Mouse (Mus musculus) embryo, embryonic 9.5 days (tissue): ENCODE results near the gene B3gntl1.
"Not testable (repeated sequence)": the region's sequence is repeated elsewhere in the genome, so short reads cannot be mapped to it uniquely, and the experiment has no call there.

Source experiments
- DNase-seq: peaks from one replicate; pipeline ENCODE4 v3.0.0-alpha.2; 2017; ENCODE audit errors: extremely low spot score

The B3gntl1 gene

GRCm38 (mm10) chr11:121685491-121686001 is 12.6 kb upstream of the B3gntl1 start:
- no peak for DNase-seq

- no peak for DNase-seq
Measured at GRCm38 (mm10) chr11:121683243-121683642, 10.3 kb upstream of the B3gntl1 start.

DNA sequence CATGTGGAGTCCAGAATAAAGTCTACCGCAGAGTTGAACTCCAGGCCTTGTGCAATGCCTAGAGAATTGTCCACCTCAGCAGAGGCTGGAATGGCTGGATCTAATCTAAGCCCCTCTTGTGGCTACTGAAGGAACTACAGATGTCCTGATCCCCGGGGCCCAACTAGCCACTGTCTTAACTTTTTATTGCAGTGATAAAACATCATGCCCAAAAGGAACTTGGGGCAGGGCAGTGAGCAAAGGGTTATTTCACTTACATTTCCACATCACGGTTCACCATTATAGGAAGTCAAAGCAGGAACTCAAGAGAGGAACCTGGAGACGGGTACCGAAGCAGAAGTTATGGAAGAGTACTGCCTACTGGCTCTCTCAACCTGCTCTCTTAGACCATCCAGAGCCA is 7.8 kb upstream of the B3gntl1 start:
- DNase-seq: no peak

- no peak for DNase-seq
Measured at GRCm38 (mm10) chr11:121679581-121679980, 6.6 kb upstream of the B3gntl1 start.

GRCm38 (mm10) chr11:121676836-121677235 is 3.9 kb upstream of the B3gntl1 start:
- no peak for DNase-seq

DNA sequence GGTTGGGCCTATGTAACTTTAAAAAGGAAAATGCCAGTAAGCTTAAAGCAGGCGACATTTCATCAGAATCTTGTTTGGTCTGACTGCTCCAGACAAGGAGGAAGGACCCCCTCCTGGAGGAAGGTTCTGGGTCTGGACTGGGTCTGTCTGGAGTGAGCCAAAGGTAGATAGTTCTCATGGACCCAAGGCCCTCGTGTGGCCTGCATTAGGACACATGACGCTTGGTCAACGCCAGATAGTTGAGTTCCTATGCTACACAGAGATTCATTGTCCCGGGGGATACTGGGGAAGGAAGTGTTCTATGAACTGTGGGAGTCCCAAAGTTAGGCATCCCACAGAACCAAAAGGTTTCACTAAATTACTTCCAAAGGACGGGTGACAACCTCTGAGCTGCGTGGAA is 676 bp upstream of the B3gntl1 start:
- DNase-seq: no peak

- no peak for DNase-seq
Measured at GRCm38 (mm10) chr11:121672312-121672989, 502 bp downstream of the B3gntl1 start.

- no peak for DNase-seq
Measured at GRCm38 (mm10) chr11:121670926-121671325, 2.0 kb downstream of the B3gntl1 start.

GRCm38 (mm10) chr11:121668776-121669175 is 4.2 kb downstream of the B3gntl1 start:
- no peak for DNase-seq

DNA sequence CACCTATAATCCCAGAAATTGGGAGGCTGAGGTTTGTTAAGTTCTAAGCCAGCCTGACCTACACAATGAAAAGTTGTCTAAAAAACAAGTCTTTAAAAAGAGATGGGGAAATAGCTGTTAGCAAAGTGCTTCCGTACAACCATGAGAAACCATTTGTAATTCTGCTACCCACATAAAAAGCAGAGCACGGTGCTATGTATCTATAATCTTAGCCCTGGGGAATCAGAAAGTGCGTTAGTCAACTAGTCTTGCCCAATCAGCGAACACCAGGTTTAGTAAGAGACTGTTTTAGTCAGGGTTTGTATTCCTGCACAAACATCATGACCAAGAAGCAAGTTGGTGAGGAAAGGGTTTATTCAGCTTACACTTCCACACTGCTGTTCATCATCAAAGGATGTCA is 5.4 kb downstream of the B3gntl1 start:
- DNase-seq: no peak

GRCm38 (mm10) chr11:121661116-121661515 is 11.8 kb downstream of the B3gntl1 start:
- no peak for DNase-seq

DNA sequence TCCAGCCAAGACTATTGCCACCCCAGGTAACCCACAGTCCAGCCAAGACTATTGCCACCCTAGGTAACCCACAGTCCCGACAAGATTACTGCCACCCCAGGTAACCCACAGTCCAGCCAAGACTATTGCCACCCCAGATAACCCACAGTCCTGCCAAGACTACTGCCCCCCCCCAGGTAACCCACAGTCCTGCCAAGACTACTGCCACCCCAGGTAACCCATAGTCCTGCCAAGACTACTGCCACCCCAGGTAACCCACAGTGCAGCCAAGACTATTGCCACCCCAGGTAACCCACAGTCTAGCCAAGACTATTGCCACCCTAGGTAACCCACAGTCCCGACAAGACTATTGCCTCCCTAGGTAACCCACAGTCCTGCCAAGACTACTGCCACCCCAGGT is 12.3 kb downstream of the B3gntl1 start:
- not testable (repeated sequence) for DNase-seq

DNA sequence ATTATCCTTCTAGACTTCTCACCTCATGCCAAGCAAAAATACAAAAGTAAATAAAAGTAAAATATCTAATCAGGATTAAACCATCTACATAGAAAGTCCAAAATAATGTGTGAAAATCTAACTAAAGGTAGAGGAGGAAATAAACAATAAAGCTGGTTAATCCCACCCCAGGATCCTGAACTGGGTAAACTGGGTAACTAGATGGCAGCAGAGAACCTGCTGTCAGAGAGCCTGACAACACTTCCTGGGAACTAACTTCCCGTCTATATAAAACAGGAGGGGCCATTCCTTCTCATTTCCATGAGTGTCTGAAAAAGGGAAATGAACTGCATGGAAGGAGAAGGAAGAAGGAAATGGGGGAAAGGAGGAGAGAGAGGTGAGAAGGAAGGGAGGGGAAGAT is 14.8 kb downstream of the B3gntl1 start:
- DNase-seq: no peak

GRCm38 (mm10) chr11:121655807-121656511 is 17.0 kb downstream of the B3gntl1 start:
- no peak for DNase-seq

GRCm38 (mm10) chr11:121655166-121655806 is 17.7 kb downstream of the B3gntl1 start:
- DNase-seq: no peak

DNA sequence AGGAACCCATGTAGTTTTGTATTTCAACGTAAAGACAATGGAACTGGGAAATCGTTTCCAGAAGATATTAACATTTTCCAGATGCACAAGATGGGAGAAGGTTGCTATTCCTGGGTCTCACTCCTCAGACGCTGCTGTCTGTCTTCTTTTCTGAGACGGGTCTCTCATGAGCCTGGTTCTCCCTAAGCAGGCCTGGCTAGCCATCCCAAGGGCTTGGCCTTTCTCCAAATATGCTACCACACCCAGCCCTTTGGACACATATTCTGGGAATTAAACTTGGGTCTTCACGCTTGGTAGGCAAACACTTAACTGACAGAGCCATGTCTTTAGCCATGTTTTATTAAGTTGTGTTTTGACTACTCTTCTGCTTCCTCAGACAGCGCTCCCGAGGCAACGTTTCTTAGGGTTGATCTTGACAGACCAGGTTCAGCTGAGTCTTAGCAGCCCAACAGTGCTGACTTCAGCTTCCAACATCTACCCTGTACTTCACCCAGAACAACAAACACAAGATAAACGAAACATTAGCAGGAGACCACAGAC is 18.5 kb downstream of the B3gntl1 start:
- no peak for DNase-seq

- DNase-seq: no peak
Measured at GRCm38 (mm10) chr11:121653631-121654030, 19.3 kb downstream of the B3gntl1 start.

GRCm38 (mm10) chr11:121652547-121653305 is 20.2 kb downstream of the B3gntl1 start:
- DNase-seq: peak; percentile 41

GRCm38 (mm10) chr11:121651983-121652382 is 21.0 kb downstream of the B3gntl1 start:
- no peak for DNase-seq

DNA sequence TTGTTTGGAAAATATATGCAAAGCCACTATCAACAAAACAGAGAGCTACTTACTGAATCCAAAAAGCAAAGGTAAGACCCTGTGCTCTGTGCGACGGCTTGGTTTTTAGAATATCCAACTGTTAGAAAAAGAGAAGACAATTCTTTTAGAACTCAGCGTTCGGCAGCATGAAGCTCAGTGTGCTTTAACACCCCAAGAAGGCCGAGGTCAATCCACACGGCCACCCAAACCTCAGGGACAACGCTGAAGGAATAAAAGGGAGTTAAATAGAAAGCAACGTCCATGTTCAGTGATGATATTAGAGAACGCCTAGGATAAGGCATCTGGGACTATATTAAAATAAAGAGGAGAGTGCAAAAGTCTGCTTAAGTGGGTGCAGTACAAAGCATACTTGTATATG is 21.4 kb downstream of the B3gntl1 start:
- DNase-seq: no peak

GRCm38 (mm10) chr11:121650668-121651067 is 22.3 kb downstream of the B3gntl1 start:
- DNase-seq: no peak

- no peak for DNase-seq
Measured at GRCm38 (mm10) chr11:121649900-121650299, 23.1 kb downstream of the B3gntl1 start.
